Mouse (Mus musculus) cerebellum, adult 2 months (tissue): Measurements from ENCODE around the gene Srgap3. TPM values are rescaled to one million over a fixed set of nuclear protein-coding genes. Genes with fewer than 3 reads are reported as not detected.
"Not testable (repeated sequence)": the region's sequence is repeated elsewhere in the genome, so short reads cannot be mapped to it uniquely, and the experiment has no call there.

ENCODE experiments used
- DNase-seq, 2 experiments: peaks; one replicate each; pipeline ENCODE4 v3.0.0; 2021
- H3K27ac ChIP-seq: fragments of 200-500 bp; 2 replicates; pipeline ENCODE4 v1.5.1; 2012; ENCODE audit warnings: low read length, control low read depth, inconsistent platforms; ENCODE audit not compliant: insufficient read depth
- H3K27me3 ChIP-seq: fragments of 200-500 bp; 2 replicates; pipeline ENCODE4 v1.6.1; 2012; ENCODE audit warnings: inconsistent platforms, mild to moderate bottlenecking, low read length, moderate library complexity; ENCODE audit not compliant: control insufficient read depth, insufficient read depth
- H3K4me1 ChIP-seq: fragments of 200-500 bp; 2 replicates; pipeline ENCODE4 v1.6.1; 2011; ENCODE audit warnings: low read length; ENCODE audit not compliant: control insufficient read depth, insufficient read depth
- H3K4me3 ChIP-seq: fragments of 200-500 bp; replicated peaks from 2 replicates; pipeline ENCODE3; 2011; ENCODE audit warnings: mild to moderate bottlenecking, low read depth, low read length, control low read depth; ENCODE audit not compliant: insufficient read depth
- CTCF ChIP-seq: fragments of 200-500 bp; IDR thresholded peaks from 2 replicates; pipeline ENCODE4 v1.5.1; 2011; ENCODE audit warnings: low read depth, mild to moderate bottlenecking, control low read depth, low read length, moderate library complexity, borderline replicate concordance; ENCODE audit not compliant: insufficient read depth
- POLR2A ChIP-seq: fragments of 200-500 bp; IDR thresholded peaks from 2 replicates; pipeline ENCODE4 v1.6.1; 2011; ENCODE audit warnings: low read length, control low read depth, borderline replicate concordance; ENCODE audit not compliant: insufficient read depth
- WGBS: fragments of 180-500 bp; shearing (Covaris S2); methylation state at CpG from one replicate; pipeline ENCODE4 v1.1.7; 2018; 5-methylcytosine and 5-hydroxymethylcytosine counted together
- polyA plus RNA-seq: library from polyadenylated mRNA; depleted of rRNA; stranded (reverse); fragments of >200 nt; gene quantifications from 2 replicates; pipeline ENCODE4 v1.2.3, GENCODE M21; 2012

Srgap3 gene
- polyA plus RNA-seq, 1 experiment = 99.2 TPM

- peak; percentile 89 to 92 for DNase-seq
- H3K27me3 ChIP-seq = no peaks in the 10 kb centered on the region
- H3K27ac ChIP-seq = peak overlapping the region; percentile 98
- TF ChIP-seq POLR2A (no peak), CTCF (no peak)
- no peak overlapping the region for H3K4me3 ChIP-seq
- peaks cover 50% of the 10 kb centered on the region for H3K4me1 ChIP-seq
- 13% methylated on average over 9 of the region's 9 CpGs for WGBS
Measured at GRCm38 (mm10) chr6:112873089-112873835, 73.8 kb downstream of the Srgap3 start.

DNA sequence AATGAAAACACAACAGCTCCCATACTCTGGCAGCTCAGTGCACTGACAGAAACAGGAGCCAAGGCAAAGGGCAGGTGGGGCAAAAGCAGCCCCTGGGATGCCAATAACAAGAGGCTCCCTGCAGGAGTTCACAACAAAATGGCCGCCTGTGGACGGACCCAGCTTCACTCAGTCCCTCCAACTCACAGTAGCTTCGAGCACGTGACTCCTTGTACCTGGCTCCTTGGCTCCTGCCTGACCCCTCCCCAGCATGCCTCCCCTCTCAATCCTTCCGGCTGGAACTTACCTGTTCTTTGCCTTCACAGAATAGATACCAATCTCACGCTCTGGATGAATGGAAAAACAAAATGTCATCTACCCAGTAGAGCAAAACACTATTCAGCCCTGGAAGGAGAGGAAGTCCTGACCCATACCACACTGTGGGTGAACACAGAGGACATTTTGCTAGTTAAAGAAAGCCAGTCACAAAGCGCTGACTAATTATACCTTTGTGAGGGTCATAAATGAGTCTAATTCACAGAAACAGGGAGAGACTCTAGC lies 75.8 kb downstream of the Srgap3 start:
- DNase-seq = no peak
- 79% methylated on average over 7 of the region's 7 CpGs for WGBS
- Histone ChIP-seq H3K4me1 (peaks cover 59% of the 10 kb centered on the region), H3K27ac (no peak overlapping the region), H3K27me3 (no peaks in the 10 kb centered on the region), H3K4me3 (no peak overlapping the region)
- TF ChIP-seq CTCF (no peak), POLR2A (no peak)

DNA sequence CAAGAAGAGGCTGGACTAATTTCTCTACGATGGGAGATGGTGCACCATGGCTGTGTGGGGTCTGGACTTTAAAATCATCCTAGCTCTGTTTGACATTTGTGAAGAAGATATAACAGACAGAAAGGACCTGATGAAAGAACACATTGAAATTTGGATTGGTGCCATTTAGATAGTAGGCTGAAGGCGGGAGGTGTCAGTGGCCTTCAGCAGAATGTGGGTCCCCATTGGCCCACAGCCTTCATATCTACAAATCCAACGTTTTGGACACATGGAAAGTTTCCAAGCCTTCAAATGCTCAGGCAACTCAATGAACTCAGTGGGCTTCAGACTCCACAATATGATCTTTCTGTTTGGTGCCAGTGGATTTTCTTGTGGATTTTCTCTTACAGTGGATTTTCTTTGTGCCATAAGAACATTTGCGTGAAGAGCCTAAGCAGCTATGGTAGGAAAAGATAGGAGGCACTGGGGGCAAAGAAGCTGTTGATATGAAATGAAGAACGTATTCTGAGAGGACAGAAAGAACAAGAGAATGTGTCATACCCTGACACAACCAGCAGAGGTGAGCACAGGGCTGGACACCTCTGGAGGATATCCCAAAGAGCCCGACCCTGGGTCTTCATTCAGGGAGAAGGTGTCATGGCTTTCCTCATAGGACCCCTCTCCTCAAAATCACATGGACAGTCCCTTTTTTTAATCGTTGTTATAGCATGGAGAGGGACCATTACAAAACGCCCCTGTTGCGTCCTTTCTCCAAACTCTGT lies 78.7 kb downstream of the Srgap3 start:
- no peak for TF ChIP-seq POLR2A
- TF ChIP-seq CTCF = no peak
- Histone ChIP-seq H3K27ac (peak overlapping the region; percentile 49; the same call in 1 of the 2 replicates), H3K4me3 (no peak overlapping the region), H3K27me3 (no peaks in the 10 kb centered on the region), H3K4me1 (peaks cover 66% of the 10 kb centered on the region)
- DNase-seq = no peak
- 63% methylated on average over 9 of the region's 9 CpGs for WGBS

GRCm38 (mm10) chr6:112866096-112866495 lies 81.0 kb downstream of the Srgap3 start:
- Histone ChIP-seq H3K4me3 (no peak overlapping the region), H3K4me1 (peaks cover 64% of the 10 kb centered on the region), H3K27me3 (no peaks in the 10 kb centered on the region), H3K27ac (no peak overlapping the region)
- TF ChIP-seq POLR2A (no peak), CTCF (no peak)
- 73% methylated on average over 4 of the region's 4 CpGs for whole genome bisulfite sequencing
- DNase-seq = no peak

GRCm38 (mm10) chr6:112865021-112865531 lies 82.0 kb downstream of the Srgap3 start:
- Histone ChIP-seq H3K27ac (no peak overlapping the region), H3K4me3 (no peak overlapping the region), H3K4me1 (peaks cover 66% of the 10 kb centered on the region), H3K27me3 (no peaks in the 10 kb centered on the region)
- peak in 1 of 2 experiments; percentile 46 for DNase-seq
- no peak for TF ChIP-seq CTCF
- no peak for TF ChIP-seq POLR2A
- WGBS = 34% methylated on average over 6 of the region's 6 CpGs

GRCm38 (mm10) chr6:112862465-112862864 lies 84.6 kb downstream of the Srgap3 start:
- H3K4me1 ChIP-seq = peaks cover 50% of the 10 kb centered on the region
- no peaks in the 10 kb centered on the region for H3K27me3 ChIP-seq
- H3K27ac ChIP-seq = peak overlapping the region; percentile 3; the same call in 1 of the 2 replicates
- DNase-seq = peak; percentile 54 to 61
- TF ChIP-seq POLR2A (no peak), CTCF (no peak)
- H3K4me3 ChIP-seq = no peak overlapping the region
- WGBS = 26% methylated on average over 7 of the region's 7 CpGs

GRCm38 (mm10) chr6:112861351-112862297 lies 85.4 kb downstream of the Srgap3 start:
- peak overlapping the region; percentile 79 for H3K27ac ChIP-seq
- 47% methylated on average over 11 of the region's 11 CpGs for WGBS
- DNase-seq = peak; percentile 76
- H3K4me3 ChIP-seq = no peak overlapping the region
- TF ChIP-seq CTCF = no peak
- no peak for TF ChIP-seq POLR2A
- no peaks in the 10 kb centered on the region for H3K27me3 ChIP-seq
- peaks cover 51% of the 10 kb centered on the region for H3K4me1 ChIP-seq

DNA sequence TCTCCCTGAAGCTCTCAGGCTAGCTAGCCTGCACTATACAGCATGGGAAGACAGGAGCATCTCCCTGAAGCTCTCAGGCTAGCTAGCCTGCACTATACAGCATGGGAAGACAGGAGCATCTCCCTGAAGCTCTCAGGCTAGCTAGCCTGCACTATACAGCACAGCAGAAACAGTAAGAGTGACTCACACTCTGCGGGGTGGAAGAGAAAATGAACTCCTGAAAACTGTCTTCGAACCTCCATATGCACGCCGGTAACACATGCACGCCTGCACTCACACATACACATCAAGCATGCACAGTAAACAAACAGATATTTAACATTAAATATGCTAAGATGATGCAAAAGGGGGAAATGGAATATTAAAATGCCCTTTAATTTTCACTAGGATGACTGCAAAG lies 86.8 kb downstream of the Srgap3 start:
- peak in 1 of 2 experiments; percentile 51 for DNase-seq
- H3K27ac ChIP-seq, H3K27me3 ChIP-seq, H3K4me3 ChIP-seq: not testable (repeated sequence)
- H3K4me1 ChIP-seq = peaks cover 41% of the 10 kb centered on the region
- WGBS = 40% methylated on average over 5 of the region's 5 CpGs
